Mouse (Mus musculus): Measurements from ENCODE around the gene Tal1.

Tal1 gene

GRCm38 (mm10) chr4:115063518-115064239 lies 7.5 kb downstream of the Tal1 start:
- no peak for DNase-seq (ENCODE audit: low read depth, low spot score)

- no peak for DNase-seq (ENCODE audit: low read depth, low spot score)
Measured at GRCm38 (mm10) chr4:115071668-115072067, 15.4 kb downstream of the Tal1 start.

- DNase-seq (ENCODE audit: low read depth, low spot score), result no peak
Measured at GRCm38 (mm10) chr4:115074789-115075188, 18.6 kb downstream of the Tal1 start.

- DNase-seq (ENCODE audit: low read depth, low spot score), result no peak
Measured at GRCm38 (mm10) chr4:115075204-115075915, 19.1 kb downstream of the Tal1 start.

- no peak for DNase-seq (ENCODE audit: low read depth, low spot score)
Measured at GRCm38 (mm10) chr4:115078892-115079820, 22.9 kb downstream of the Tal1 start.

- DNase-seq (ENCODE audit: low read depth, low spot score), result no peak
Measured at GRCm38 (mm10) chr4:115079821-115080349, 23.7 kb downstream of the Tal1 start.

GRCm38 (mm10) chr4:115083031-115083430 lies 26.8 kb downstream of the Tal1 start:
- no peak for DNase-seq (ENCODE audit: low read depth, low spot score)

- DNase-seq (ENCODE audit: low read depth, low spot score), result peak; percentile 55
Measured at GRCm38 (mm10) chr4:115085522-115086095, 29.4 kb downstream of the Tal1 start.

GRCm38 (mm10) chr4:115086257-115086656 lies 30.0 kb downstream of the Tal1 start:
- no peak for DNase-seq (ENCODE audit: low read depth, low spot score)

GRCm38 (mm10) chr4:115086763-115087415 lies 30.7 kb downstream of the Tal1 start:
- no peak for DNase-seq (ENCODE audit: low read depth, low spot score)

GRCm38 (mm10) chr4:115088611-115089338 lies 32.5 kb downstream of the Tal1 start, which contains the start of gene Pdzk1ip1:
Pdzk1ip1 (plus strand) TSS chr4:115088708.
- no peak for DNase-seq (ENCODE audit: low read depth, low spot score)

GRCm38 (mm10) chr4:115090592-115090991 lies 34.4 kb downstream of the Tal1 start:
- no peak for DNase-seq (ENCODE audit: low read depth, low spot score)

GRCm38 (mm10) chr4:115091806-115092205 lies 35.6 kb downstream of the Tal1 start:
- DNase-seq (ENCODE audit: low read depth, low spot score), result no peak

GRCm38 (mm10) chr4:115093331-115093864 lies 37.2 kb downstream of the Tal1 start:
- DNase-seq (ENCODE audit: low read depth, low spot score), result no peak

- no peak for DNase-seq (ENCODE audit: low read depth, low spot score)
Measured at GRCm38 (mm10) chr4:115094056-115094455, 37.8 kb downstream of the Tal1 start.

- no peak for DNase-seq (ENCODE audit: low read depth, low spot score)
Measured at GRCm38 (mm10) chr4:115095671-115096434, 39.6 kb downstream of the Tal1 start.

GRCm38 (mm10) chr4:115096435-115097145 lies 40.4 kb downstream of the Tal1 start:
- DNase-seq (ENCODE audit: low read depth, low spot score), result no peak

- DNase-seq (ENCODE audit: low read depth, low spot score), result no peak
Measured at GRCm38 (mm10) chr4:115097146-115097496, 40.9 kb downstream of the Tal1 start.
